Mouse (Mus musculus): Measurements from ENCODE around the gene Irf9. TPM values are rescaled to one million over a fixed set of nuclear protein-coding genes. Genes with fewer than 3 reads are reported as not detected.

Gene Irf9
- total and polyA plus RNA-seq, 3 experiments, result 9.2 to 12.8 (median 9.6) TPM

DNA sequence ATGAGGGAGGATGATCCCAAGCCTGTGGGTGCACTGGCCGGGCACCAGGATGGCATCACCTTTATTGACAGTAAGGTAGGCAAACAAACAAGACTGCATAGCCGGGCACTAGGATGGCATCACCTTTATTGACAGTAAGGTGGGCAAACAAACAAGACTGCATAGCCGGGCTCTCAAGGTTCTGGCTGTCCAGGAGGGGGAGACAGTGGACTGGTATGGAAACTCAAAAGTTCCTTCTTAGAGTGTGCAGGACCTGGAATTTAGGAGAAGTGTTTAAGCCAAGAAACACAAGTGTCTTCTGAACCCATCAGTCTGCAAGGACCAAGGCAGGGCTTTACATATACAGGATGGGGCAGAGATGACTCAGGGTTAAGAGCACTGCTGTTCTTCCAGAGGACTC, 37.6 kb upstream of the Irf9 start:
- in situ Hi-C loops (cut with MboI; ENCODE audit: low pct_ligation_motif_present, low pct_unique_long_range_greater_than_20kb, low sequenced_read_pairs), result no loop called here
- H3K27me3 ChIP-seq (replicated peaks), result no peaks in the 10 kb centered on the region
- no peak overlapping the region for H3K4me3 ChIP-seq (replicated peaks in 1 of 3; ENCODE audit: low read depth in 2 of 3, low read length in 2 of 3, poor library complexity in 1 of 3)
- DNase-seq (ENCODE audit: extremely low read depth), result no peak
- H3K36me3 ChIP-seq (replicated peaks in 1 of 2; ENCODE audit: control insufficient read depth in 1 of 2, insufficient read depth in 1 of 2, low read length in 1 of 2), result peaks cover 54 to 86% of the 10 kb centered on the region in 2 experiments
- peak in 1 of 2 experiments; percentile 54; a peak in 2 of 4 replicates for TF ChIP-seq CTCF (conservative IDR thresholded peaks at IDR 0.05 in 1 of 2, IDR thresholded peaks at IDR 0.05 in 1 of 2; ENCODE audit: low read depth in 2 of 2, low read length in 2 of 2)
- TF ChIP-seq ZC3H11A (IDR thresholded peaks at IDR 0.05; ENCODE audit: low read depth, low read length), result no peak
- no peak for TF ChIP-seq JUN (IDR thresholded peaks at IDR 0.05; ENCODE audit: insufficient read depth, low read depth, low read length)
- peak; percentile 34 for TF ChIP-seq SMC3 (IDR thresholded peaks at IDR 0.05; ENCODE audit: low read depth, low read length)
- TF ChIP-seq POLR2A (IDR thresholded peaks at IDR 0.05; ENCODE audit: low read depth, low read length), result no peak
- peak; percentile 48 for TF ChIP-seq RAD21 (IDR thresholded peaks at IDR 0.05; ENCODE audit: low read depth, low read length)
- H3K9ac ChIP-seq (ENCODE audit: insufficient read depth, low read depth), result no peak overlapping the region
- no peaks in the 10 kb centered on the region for H3K9me3 ChIP-seq (replicated peaks; ENCODE audit: low read length)
- H3K4me1 ChIP-seq (ENCODE audit: control insufficient read depth in 1 of 2, insufficient read depth in 2 of 2), result peaks cover 7 to 13% of the 10 kb centered on the region in 2 experiments
- no peak overlapping the region for H3K27ac ChIP-seq (ENCODE audit: insufficient read depth, low read depth)
- dilution Hi-C loops (cut with MboI; ENCODE audit: extremely low pct_ligation_motif_present, extremely low pct_unique_long_range_greater_than_20kb, low sequenced_read_pairs), result no loop called here
- H3K4me2 ChIP-seq (ENCODE audit: insufficient read depth, low read depth, poor library complexity, severe bottlenecking), result no peak overlapping the region
- 0 out of 2 replicates have a peak, but pooled peaks cover 4% of the 10 kb centered on the region for H3K79me2 ChIP-seq (replicated peaks; ENCODE audit: control insufficient read depth, extremely low read depth, insufficient read depth, poor library complexity, severe bottlenecking)

DNA sequence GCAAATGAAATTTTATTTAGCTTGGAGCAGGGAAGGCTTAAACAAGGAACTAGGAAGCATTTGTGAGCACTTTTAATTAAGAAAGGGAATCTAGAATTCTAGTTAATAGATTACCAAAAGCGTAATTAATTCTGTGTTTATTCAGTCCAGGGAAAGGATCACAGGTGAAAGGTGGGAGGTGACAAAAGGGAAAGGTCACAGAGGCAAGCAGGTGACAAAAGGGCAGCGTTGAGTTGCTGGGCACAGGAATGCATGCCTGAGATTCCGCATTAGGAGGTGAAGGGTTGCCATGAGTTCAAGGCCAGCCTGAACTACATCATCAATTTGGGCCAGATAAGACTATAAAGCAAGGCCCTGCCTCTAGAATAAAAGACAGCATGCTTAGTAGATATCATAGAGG, 35.9 kb upstream of the Irf9 start:
- no peak for DNase-seq (ENCODE audit: extremely low read depth)
- Histone ChIP-seq H3K4me3 (replicated peaks in 1 of 3; ENCODE audit: low read depth in 2 of 3, low read length in 2 of 3, poor library complexity in 1 of 3) (no peak overlapping the region), H3K9me3 (replicated peaks; ENCODE audit: low read length) (no peaks in the 10 kb centered on the region), H3K27me3 (replicated peaks) (no peaks in the 10 kb centered on the region), H3K36me3 (replicated peaks in 1 of 2; ENCODE audit: control insufficient read depth in 1 of 2, insufficient read depth in 1 of 2, low read length in 1 of 2) (peaks cover 54 to 81% of the 10 kb centered on the region in 2 experiments), H3K79me2 (replicated peaks; ENCODE audit: control insufficient read depth, extremely low read depth, insufficient read depth, poor library complexity, severe bottlenecking) (no peaks in the 10 kb centered on the region), H3K9ac (ENCODE audit: insufficient read depth, low read depth) (no peak overlapping the region), H3K4me1 (ENCODE audit: control insufficient read depth in 1 of 2, insufficient read depth in 2 of 2) (no peaks in the 10 kb centered on the region), H3K27ac (ENCODE audit: insufficient read depth, low read depth) (no peak overlapping the region), H3K4me2 (ENCODE audit: insufficient read depth, low read depth, poor library complexity, severe bottlenecking) (no peak overlapping the region)
- dilution Hi-C loops (cut with MboI; ENCODE audit: extremely low pct_ligation_motif_present, extremely low pct_unique_long_range_greater_than_20kb, low sequenced_read_pairs), result no loop called here
- TF ChIP-seq PAX5 (IDR thresholded peaks at IDR 0.05; ENCODE audit: low read length) (no peak), KAT2A (IDR thresholded peaks at IDR 0.05; ENCODE audit: insufficient replicate concordance, low read length) (no peak), ZC3H11A (IDR thresholded peaks at IDR 0.05; ENCODE audit: low read depth, low read length) (no peak), POLR2AphosphoS2 (IDR thresholded peaks at IDR 0.05; ENCODE audit: low read depth, low read length) (no peak), USF1 (IDR thresholded peaks at IDR 0.05; ENCODE audit: low read depth, low read length) (no peak), MAX (IDR thresholded peaks at IDR 0.05; ENCODE audit: low read length) (no peak), ETS1 (conservative IDR thresholded peaks at IDR 0.05; ENCODE audit: low read depth, low read length) (no peak), RCOR1 (conservative IDR thresholded peaks at IDR 0.05; ENCODE audit: low read depth, low read length) (no peak), USF2 (conservative IDR thresholded peaks at IDR 0.05; ENCODE audit: low read depth, low read length) (no peak), MAZ (IDR thresholded peaks at IDR 0.05; ENCODE audit: low read depth, low read length) (no peak), MYC (IDR thresholded peaks at IDR 0.05; ENCODE audit: low read depth, low read length) (no peak), MXI1 (IDR thresholded peaks at IDR 0.05; ENCODE audit: low read depth, low read length) (no peak), E2F4 (IDR thresholded peaks at IDR 0.05; ENCODE audit: insufficient replicate concordance, low read depth, low read length) (no peak), UBTF (IDR thresholded peaks at IDR 0.05; ENCODE audit: low read depth, low read length) (no peak), BHLHE40 (IDR thresholded peaks at IDR 0.05; ENCODE audit: low read depth, low read length) (no peak), JUND (conservative IDR thresholded peaks at IDR 0.05; ENCODE audit: low read depth, low read length) (no peak), RAD21 (IDR thresholded peaks at IDR 0.05; ENCODE audit: low read depth, low read length) (no peak)
- in situ Hi-C loops (cut with MboI; ENCODE audit: low pct_ligation_motif_present, low pct_unique_long_range_greater_than_20kb, low sequenced_read_pairs), result no loop called here

All from CH12.LX (cell line).